Mouse (Mus musculus) embryonic fibroblast, embryonic 13.5 days (primary cell): ENCODE results near the gene Hsd17b3.

ENCODE experiments used
- CTCF ChIP-seq: IDR thresholded peaks from 2 replicates; pipeline ENCODE4 v1.5.1; 2011; ENCODE audit warnings: mild to moderate bottlenecking, control low read depth, low read length, moderate library complexity, borderline replicate concordance; ENCODE audit not compliant: insufficient read depth
- POLR2A ChIP-seq: IDR thresholded peaks from 2 replicates; pipeline ENCODE4 v1.6.1; 2011; ENCODE audit warnings: low read depth, mild to moderate bottlenecking, control low read depth, low read length, moderate library complexity

DNA sequence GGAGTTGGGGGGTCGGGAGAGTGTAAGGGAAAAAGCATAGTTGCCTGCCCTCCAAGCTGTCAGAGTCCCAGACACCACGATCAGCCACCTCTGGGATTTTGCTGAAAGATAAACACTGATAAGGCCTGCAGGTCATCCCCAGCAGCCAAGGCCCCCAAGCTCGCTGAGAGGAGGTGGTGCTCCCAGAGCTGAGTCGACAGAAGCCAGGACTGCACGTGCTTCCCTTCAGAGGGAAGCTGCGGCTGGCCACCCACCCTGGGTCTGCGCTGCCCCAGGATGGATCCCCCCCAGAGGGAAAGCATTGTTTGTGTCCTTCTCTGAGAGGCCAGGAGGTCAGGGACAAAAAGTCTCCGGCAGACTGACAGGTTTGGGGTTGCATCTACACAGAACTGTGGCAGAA lies 54.0 kb downstream of the Hsd17b3 start:
- TF ChIP-seq POLR2A, result no peak
- no peak for TF ChIP-seq CTCF
